Mouse (Mus musculus): ENCODE measurements around the gene Pam16. TPM values are rescaled to one million over a fixed set of nuclear protein-coding genes. Genes with fewer than 3 reads are reported as not detected.
A peak's percentile ranks its signal among the peaks of the same experiment; 100 is the strongest.

The Pam16 gene
- total RNA-seq, 1 experiment: 131 TPM

GRCm38 (mm10) chr16:4567912-4568311, 56.9 kb downstream of the Pam16 start:
- H3K4me3 ChIP-seq (ENCODE audit: insufficient read depth in 1 of 2, low read depth in 1 of 2, low read length in 2 of 2, poor library complexity in 1 of 2, severe bottlenecking in 1 of 2): no peak overlapping the region
- no peaks in the 10 kb centered on the region for H3K9me3 ChIP-seq (ENCODE audit: control insufficient read depth, insufficient read depth, low read depth, low read length)
- H3K36me3 ChIP-seq (ENCODE audit: control insufficient read depth, insufficient read depth, low read length, poor library complexity, severe bottlenecking): no peaks in the 10 kb centered on the region
- no peak overlapping the region for H3K9ac ChIP-seq (ENCODE audit: insufficient read depth, low read depth, low read length, poor library complexity, severe bottlenecking)
- peaks cover 0 to 7% of the 10 kb centered on the region in 2 experiments; a peak in 2 of 4 replicates for H3K4me1 ChIP-seq (ENCODE audit: control insufficient read depth in 2 of 2, insufficient read depth in 2 of 2, low read length in 2 of 2, poor library complexity in 1 of 2)
- in situ Hi-C loops (cut with MboI; ENCODE audit: low sequenced_read_pairs in 2 of 2, unreplicated experiment in 2 of 2): no loop called here
- DNase-seq (ENCODE audit: low read depth, low spot score): peak; percentile 87
- no peak overlapping the region for H3K27ac ChIP-seq (ENCODE audit: insufficient read depth, low read depth, low read length, poor library complexity, severe bottlenecking)
- TF ChIP-seq ZC3H11A (IDR thresholded peaks at IDR 0.05; ENCODE audit: borderline replicate concordance, low read depth, low read length) (peak; percentile 49; the same call in 1 of the 2 replicates), MAFK (IDR thresholded peaks at IDR 0.05; ENCODE audit: insufficient read depth, low read depth, low read length) (no peak)

Other genes with a start within 250 kb of the Pam16 start
- 5.2 and 8.4 TPM in 2 replicates for gene Adcy9, start 204.5 kb downstream of the Pam16 start, total RNA-seq (2012; rRNA removed)
- gene Srl, start 83.2 kb downstream of the Pam16 start, total RNA-seq (2012; rRNA removed): 24.0 and 28.0 TPM in 2 replicates
- 15.4 and 19.0 TPM in 2 replicates for gene Tfap4, start 65.1 kb downstream of the Pam16 start, total RNA-seq (2012; rRNA removed)
- gene Glis2, start 30.3 kb downstream of the Pam16 start, total RNA-seq (2012; rRNA removed): 18.2 and 19.6 TPM in 2 replicates
- gene Vasn, start 15.0 kb upstream of the Pam16 start, total RNA-seq (2012; rRNA removed): 8.7 and 11.2 TPM in 2 replicates
- 45.5 and 53.2 TPM in 2 replicates for gene Dnaja3, start 15.0 kb upstream of the Pam16 start, total RNA-seq (2012; rRNA removed)
- 14.4 and 21.3 TPM in 2 replicates for gene Coro7, start 54.8 kb upstream of the Pam16 start, total RNA-seq (2012; rRNA removed)
- gene Nmral1, start 94.4 kb upstream of the Pam16 start, total RNA-seq (2012; rRNA removed): 35.2 and 43.5 TPM in 2 replicates
- 26.2 and 36.1 TPM in 2 replicates for gene Hmox2, start 101.4 kb upstream of the Pam16 start, total RNA-seq (2012; rRNA removed)
- 27.1 and 35.1 TPM in 2 replicates for gene Cdip1, start 165.3 kb upstream of the Pam16 start, total RNA-seq (2012; rRNA removed)
- 0.09 and 0.21 TPM in 2 replicates for gene 4930562C15Rik, start 210.4 kb upstream of the Pam16 start, total RNA-seq (2012; rRNA removed)